Mouse (Mus musculus): Measurements from ENCODE around the gene Atg4a.

DNA sequence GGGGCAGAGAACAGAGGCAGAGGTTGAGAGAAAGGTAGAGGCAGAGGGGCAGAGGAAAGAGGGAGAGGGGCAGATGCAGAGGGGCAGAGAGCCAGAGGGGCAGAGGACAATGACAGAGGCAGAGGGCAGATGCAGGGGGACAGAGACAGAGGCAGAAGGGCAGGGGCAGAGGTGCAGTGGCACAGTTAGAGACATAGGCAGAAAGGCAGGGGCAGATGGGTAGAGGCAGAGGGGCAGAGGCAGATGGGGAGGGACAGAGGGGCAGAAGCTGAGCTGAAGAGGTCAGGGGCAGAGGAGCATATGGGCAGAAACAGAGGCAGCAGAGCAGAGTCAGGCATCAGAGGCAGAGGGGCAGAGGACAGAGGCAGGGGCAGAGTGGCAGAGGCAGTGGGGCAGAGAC lies 42.2 kb downstream of the Atg4a start:
- no peak for TF ChIP-seq CTCF (IDR thresholded peaks at IDR 0.05; ENCODE audit: low read depth, low read length)
- no peak for TF ChIP-seq TAL1 (conservative IDR thresholded peaks at IDR 0.05; ENCODE audit: low read depth, low read length)
